Mouse (Mus musculus): Measurements from ENCODE around the gene Gm44502. TPM values are rescaled to one million over a fixed set of nuclear protein-coding genes. Genes with fewer than 3 reads are reported as not detected.

Gm44502 gene
- total RNA-seq, 2 experiments from 2014 or later: 1.7 TPM

Other genes with a start within 250 kb of the Gm44502 start
- gene Plxnb2, start 248.9 kb downstream of the Gm44502 start, total RNA-seq (2021): 10 to 100 TPM; 81.0 to 84.7 TPM
- gene Dennd6b, start 233.2 kb downstream of the Gm44502 start, total RNA-seq (2021): 1 to 10 TPM; 7.9 to 9.0 TPM
- 10 to 100 TPM; 64.2 to 70.0 TPM for gene Ppp6r2, start 218.1 kb downstream of the Gm44502 start, total RNA-seq (2021)
- gene Sbf1, start 114.4 kb downstream of the Gm44502 start, total RNA-seq (2021): 10 to 100 TPM; 69.4 to 73.9 TPM
- gene Adm2, start 107.0 kb downstream of the Gm44502 start, total RNA-seq (2021): not detected
- not detected for gene Miox, start 95.3 kb downstream of the Gm44502 start, total RNA-seq (2021)
- gene Lmf2, start 74.0 kb downstream of the Gm44502 start, total RNA-seq (2021): 10 to 100 TPM; 45.7 to 47.7 TPM
- gene Ncaph2, start 74.0 kb downstream of the Gm44502 start, total RNA-seq (2021): 10 to 100 TPM; 83.5 to 87.3 TPM
- gene Sco2, start 55.9 kb downstream of the Gm44502 start, total RNA-seq (2021): 10 to 100 TPM; 11.1 to 12.0 TPM
- gene Tymp, start 52.7 kb downstream of the Gm44502 start, total RNA-seq (2021): under 1 TPM; 0.26 to 0.32 TPM
- under 1 TPM; 0.44 to 0.71 TPM for gene Odf3b, start 50.4 kb downstream of the Gm44502 start, total RNA-seq (2021)
- gene Klhdc7b, start 44.8 kb downstream of the Gm44502 start, total RNA-seq (2021): not detected
- gene Syce3, start 19.2 kb downstream of the Gm44502 start, total RNA-seq (2021): not detected
- 100 to 1,000 TPM; 189 to 210 TPM for gene Cpt1b, start 3.8 kb downstream of the Gm44502 start, total RNA-seq (2021)
- gene C730034F03Rik, start 107 bp downstream of the Gm44502 start, total RNA-seq (2021): 1 to 10 TPM in 1 of 2 experiments, under 1 TPM in 1; 0.83 to 1.2 TPM
- 10 to 100 TPM; 35.8 to 51.0 TPM for gene Chkb, start 212 bp upstream of the Gm44502 start, total RNA-seq (2021)
- under 1 TPM; 0.31 to 0.32 TPM for gene Mapk8ip2, start 24.2 kb upstream of the Gm44502 start, total RNA-seq (2021)
- gene Arsa, start 47.7 kb upstream of the Gm44502 start, total RNA-seq (2021): 10 to 100 TPM; 13.6 to 15.2 TPM
- 10 to 100 TPM; 30.4 to 35.7 TPM for gene Shank3, start 69.9 kb upstream of the Gm44502 start, total RNA-seq (2021)
- gene Acr, start 138.6 kb upstream of the Gm44502 start, total RNA-seq (2021): under 1 TPM; 0.49 to 0.54 TPM
- gene Rabl2, start 162.2 kb upstream of the Gm44502 start, total RNA-seq (2021): 10 to 100 TPM in 1 of 2 experiments, 1 to 10 TPM in 1; 8.1 to 10.2 TPM